Mouse (Mus musculus) T-cell, adult 66 days (primary cell): ENCODE results near the gene Gad1. TPM values are rescaled to one million over a fixed set of nuclear protein-coding genes. Genes with fewer than 3 reads are reported as not detected.

Experiments used
- total RNA-seq, 2 experiments: library from RNA; stranded (reverse); gene quantifications; 3 replicates in 1 of 2; 4 replicates in 1 of 2; pipeline ENCODE4 v1.2.4; 2023

Gad1 gene
- 1 to 10 TPM in 1 of 2 experiments, under 1 TPM in 1; 0.71 to 1.3 TPM for total RNA-seq

GRCm38 (mm10) chr2:70552772-70553171 lies at the start of gene Gad1:
Gad1 (plus strand) TSS chr2:70553072.

GRCm38 (mm10) chr2:70508496-70508895 lies 44.4 kb upstream of the Gad1 start, which contains the start of gene Erich2:
Erich2 (plus strand) TSS chr2:70508819.

Other genes with a start within 250 kb of the Gad1 start
- gene Sp5, start 78.1 kb upstream of the Gad1 start, total RNA-seq, result not detected
- gene Erich2, start 44.3 kb upstream of the Gad1 start, total RNA-seq, result not detected
- gene Gorasp2, start 108.5 kb downstream of the Gad1 start, total RNA-seq, result 10 to 100 TPM; 63.1 to 67.9 TPM
- gene Gm26558, start 109.0 kb downstream of the Gad1 start, total RNA-seq, result not detected